Mouse (Mus musculus) forebrain, embryonic 11.5 days (tissue): Measurements from ENCODE around the gene Sppl2c. TPM values are rescaled to one million over a fixed set of nuclear protein-coding genes. Genes with fewer than 3 reads are reported as not detected.
"Not testable (repeated sequence)": the region's sequence is repeated elsewhere in the genome, so short reads cannot be mapped to it uniquely, and the experiment has no call there.

Source experiments
- ATAC-seq: fragments of 200-750 bp; cut with Nextera tagmentation; replicated peaks from 2 replicates; pipeline ENCODE4 v1.8.0; 2017; ENCODE audit warnings: moderate TSS enrichment; ENCODE audit not compliant: low FRiP score
- DNase-seq: peaks from one replicate; pipeline ENCODE4 v3.0.0-alpha.2; 2017; ENCODE audit warnings: low spot score
- H3K27ac ChIP-seq: fragments of 300-500 bp; sonication (generic); 2 replicates; pipeline ENCODE4 v1.5.1; 2014; ENCODE audit warnings: low read depth, low read length
- H3K27me3 ChIP-seq: fragments of 300-500 bp; sonication (generic); 2 replicates; pipeline ENCODE4 v1.6.1; 2014; ENCODE audit warnings: mild to moderate bottlenecking, low read length, mixed read lengths; ENCODE audit not compliant: control insufficient read depth, insufficient read depth
- H3K36me3 ChIP-seq: fragments of 300-500 bp; sonication (generic); 2 replicates; pipeline ENCODE4 v1.6.1; 2014; ENCODE audit warnings: mild to moderate bottlenecking, low read length, moderate library complexity, mixed read lengths; ENCODE audit not compliant: control insufficient read depth, insufficient read depth
- H3K4me1 ChIP-seq: fragments of 300-500 bp; sonication (generic); replicated peaks from 2 replicates; pipeline ENCODE4 v1.6.1; 2014; ENCODE audit warnings: low read length, mixed read lengths; ENCODE audit not compliant: control insufficient read depth, insufficient read depth
- H3K4me2 ChIP-seq: fragments of 300-500 bp; sonication (generic); 2 replicates; pipeline ENCODE4 v1.6.1; 2014; ENCODE audit warnings: low read depth, mild to moderate bottlenecking, low read length, moderate library complexity, mixed read lengths; ENCODE audit not compliant: severe bottlenecking
- H3K4me3 ChIP-seq: fragments of 300-500 bp; sonication (generic); 2 replicates; pipeline ENCODE4 v1.5.1; 2014; ENCODE audit warnings: low read depth, low read length
- H3K9ac ChIP-seq: fragments of 300-500 bp; sonication (generic); 2 replicates; pipeline ENCODE4 v1.6.1; 2014; ENCODE audit warnings: low read length
- H3K9me3 ChIP-seq: fragments of 300-500 bp; sonication (generic); 2 replicates; pipeline ENCODE4 v1.6.1; 2016; ENCODE audit warnings: low read length, mixed read lengths; ENCODE audit not compliant: control insufficient read depth
- WGBS: fragments of 180-500 bp; shearing (Covaris S2); extraction: QIAGEN DNeasy Blood & Tissue Kit; methylation state at CpG from one replicate; pipeline ENCODE4 v1.1.7; 2014; 5-methylcytosine and 5-hydroxymethylcytosine counted together
- polyA plus RNA-seq: library from polyadenylated mRNA; unstranded; fragments of >200 nt; fragmentation: Nextera tagmentation; extraction: Ambion mirVana; gene quantifications from 2 replicates; pipeline ENCODE4 v1.2.1, GENCODE M21; 2014

Gene Sppl2c
- polyA plus RNA-seq, 1 experiment from 2014 or later = not detected

GRCm38 (mm10) chr11:104206573-104206972 lies 20.4 kb downstream of the Sppl2c start:
- no peaks in the 10 kb centered on the region; the same call in 1 of the 2 replicates for H3K9me3 ChIP-seq
- WGBS = 92% methylated on average over 4 of the region's 4 CpGs
- no peak overlapping the region for H3K9ac ChIP-seq
- no peaks in the 10 kb centered on the region for H3K4me1 ChIP-seq
- H3K4me2 ChIP-seq = no peak overlapping the region
- H3K36me3 ChIP-seq = no peaks in the 10 kb centered on the region
- ATAC-seq (no peak), DNase-seq (no peak)
- H3K4me3 ChIP-seq = no peak overlapping the region
- H3K27me3 ChIP-seq = no peaks in the 10 kb centered on the region; the same call in 1 of the 2 replicates
- H3K27ac ChIP-seq = no peak overlapping the region

GRCm38 (mm10) chr11:104209041-104209440 lies 22.9 kb downstream of the Sppl2c start:
- H3K27me3 ChIP-seq = no peaks in the 10 kb centered on the region; the same call in 1 of the 2 replicates

GRCm38 (mm10) chr11:104211251-104211650 lies 25.1 kb downstream of the Sppl2c start:
- H3K4me3 ChIP-seq = no peak overlapping the region
- DNase-seq (no peak), ATAC-seq (no peak)
- 83% methylated on average over 6 of the region's 6 CpGs for WGBS
- H3K27me3 ChIP-seq = no peaks in the 10 kb centered on the region
- no peak overlapping the region for H3K4me2 ChIP-seq
- H3K36me3 ChIP-seq = no peaks in the 10 kb centered on the region
- no peaks in the 10 kb centered on the region for H3K9me3 ChIP-seq
- no peak overlapping the region for H3K27ac ChIP-seq
- H3K4me1 ChIP-seq = no peaks in the 10 kb centered on the region
- no peak overlapping the region for H3K9ac ChIP-seq

More at GRCm38 (mm10) chr11:104209041-104209440, 22.9 kb downstream of the Sppl2c start:
- H3K4me1 ChIP-seq = no peaks in the 10 kb centered on the region
- H3K4me2 ChIP-seq = no peak overlapping the region
- 76% methylated on average over 3 of the region's 3 CpGs for WGBS
- no peak overlapping the region for H3K9ac ChIP-seq
- no peaks in the 10 kb centered on the region for H3K36me3 ChIP-seq
- H3K9me3 ChIP-seq = no peaks in the 10 kb centered on the region
- no peak overlapping the region for H3K27ac ChIP-seq
- no peak overlapping the region for H3K4me3 ChIP-seq
- DNase-seq (no peak), ATAC-seq (no peak)

DNA sequence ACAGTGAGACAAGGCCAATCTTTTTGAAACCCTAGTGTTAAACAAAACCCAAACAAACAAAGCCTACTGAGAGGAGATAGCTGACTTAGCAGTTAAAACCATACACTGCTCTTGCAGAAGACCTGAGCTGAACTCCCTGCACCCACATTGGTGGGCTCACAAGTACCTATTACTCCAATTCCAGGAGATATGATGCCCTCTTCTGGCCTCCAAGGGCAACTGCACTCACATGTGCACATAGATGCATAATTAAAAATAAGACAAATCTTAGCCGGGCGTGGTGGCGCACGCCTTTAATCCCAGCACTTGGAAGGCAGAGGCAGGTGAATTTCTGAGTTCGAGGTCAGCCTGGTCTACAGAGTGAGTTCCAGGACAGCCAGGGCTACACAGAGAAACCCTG lies 28.0 kb downstream of the Sppl2c start:
- not testable (repeated sequence) for H3K4me1 ChIP-seq, H3K4me3 ChIP-seq, H3K9ac ChIP-seq, H3K36me3 ChIP-seq, H3K9me3 ChIP-seq, DNase-seq, ATAC-seq, H3K4me2 ChIP-seq, H3K27me3 ChIP-seq, H3K27ac ChIP-seq
- 97% methylated on average over 5 of the region's 5 CpGs for WGBS

GRCm38 (mm10) chr11:104218075-104218474 lies 31.9 kb downstream of the Sppl2c start:
- H3K9ac ChIP-seq = no peak overlapping the region
- no peak overlapping the region for H3K4me2 ChIP-seq
- no peaks in the 10 kb centered on the region for H3K27me3 ChIP-seq
- no peak overlapping the region for H3K27ac ChIP-seq
- H3K4me3 ChIP-seq = no peak overlapping the region
- 81% methylated on average over 3 of the region's 3 CpGs for WGBS
- H3K36me3 ChIP-seq = no peaks in the 10 kb centered on the region
- H3K9me3 ChIP-seq = no peaks in the 10 kb centered on the region
- H3K4me1 ChIP-seq = no peaks in the 10 kb centered on the region
- ATAC-seq (no peak), DNase-seq (no peak)

- WGBS = 79% methylated on average over 4 of the region's 4 CpGs
- Histone ChIP-seq H3K4me1 (no peaks in the 10 kb centered on the region), H3K27me3 (no peaks in the 10 kb centered on the region), H3K27ac (no peak overlapping the region), H3K36me3 (no peaks in the 10 kb centered on the region), H3K4me2 (no peak overlapping the region), H3K9me3 (no peaks in the 10 kb centered on the region), H3K4me3 (no peak overlapping the region), H3K9ac (no peak overlapping the region)
- DNase-seq = no peak
- ATAC-seq = no peak
Measured at GRCm38 (mm10) chr11:104220291-104220690, 34.2 kb downstream of the Sppl2c start.

GRCm38 (mm10) chr11:104221751-104222150 lies 35.6 kb downstream of the Sppl2c start:
- H3K4me3 ChIP-seq = no peak overlapping the region
- whole genome bisulfite sequencing = 76% methylated on average over 5 of the region's 5 CpGs
- H3K36me3 ChIP-seq = no peaks in the 10 kb centered on the region
- H3K9ac ChIP-seq = no peak overlapping the region
- no peak overlapping the region for H3K4me2 ChIP-seq
- H3K4me1 ChIP-seq = no peaks in the 10 kb centered on the region
- ATAC-seq = no peak
- H3K9me3 ChIP-seq = no peaks in the 10 kb centered on the region
- no peak overlapping the region for H3K27ac ChIP-seq
- H3K27me3 ChIP-seq = no peaks in the 10 kb centered on the region
- DNase-seq = no peak

- 86% methylated on average over 9 of the region's 9 CpGs for WGBS
- Histone ChIP-seq H3K9me3 (no peaks in the 10 kb centered on the region), H3K27me3 (no peaks in the 10 kb centered on the region), H3K4me2 (no peak overlapping the region), H3K36me3 (no peaks in the 10 kb centered on the region), H3K9ac (no peak overlapping the region), H3K27ac (no peak overlapping the region), H3K4me3 (no peak overlapping the region), H3K4me1 (no peaks in the 10 kb centered on the region)
- DNase-seq = no peak
- ATAC-seq = no peak
Measured at GRCm38 (mm10) chr11:104223301-104223700, 37.2 kb downstream of the Sppl2c start.

DNA sequence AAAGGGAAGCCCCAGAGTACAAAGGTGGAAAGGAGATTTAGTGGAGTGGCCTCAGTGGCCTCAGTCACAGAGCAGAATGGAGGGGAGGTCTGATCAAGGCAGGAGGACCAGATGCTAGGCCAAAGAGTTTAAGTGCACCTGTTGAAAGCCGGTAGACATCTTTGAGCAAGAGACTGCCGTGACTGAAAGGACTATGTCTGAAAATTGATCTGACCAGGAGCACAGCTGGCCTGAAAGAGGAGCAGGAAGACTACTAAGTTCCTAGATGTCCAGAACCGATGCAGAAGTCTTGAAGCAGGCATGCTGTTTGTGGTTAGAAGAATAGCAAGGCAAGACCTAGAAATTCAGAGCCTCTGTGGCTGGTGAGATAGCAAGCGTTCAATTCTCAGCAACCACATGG lies 43.3 kb downstream of the Sppl2c start:
- Histone ChIP-seq H3K4me1 (peaks cover 11% of the 10 kb centered on the region), H3K4me3 (no peak overlapping the region), H3K36me3 (no peaks in the 10 kb centered on the region), H3K9ac (no peak overlapping the region), H3K27ac (no peak overlapping the region), H3K4me2 (no peak overlapping the region), H3K27me3 (peaks cover 28% of the 10 kb centered on the region), H3K9me3 (no peaks in the 10 kb centered on the region)
- DNase-seq = no peak
- no peak for ATAC-seq
- WGBS = 80% methylated on average over 4 of the region's 4 CpGs
